Mouse (Mus musculus) cortical plate, adult 2 months (tissue): ENCODE measurements around the gene Sec62.

Experiments used
- CTCF ChIP-seq: fragments of 200-500 bp; IDR thresholded peaks from 2 replicates; pipeline ENCODE4 v1.5.1; 2011; ENCODE audit warnings: mild to moderate bottlenecking, control low read depth, low read length; ENCODE audit not compliant: insufficient read depth; ENCODE audit errors: extremely low read depth
- POLR2A ChIP-seq: fragments of 200-500 bp; IDR thresholded peaks from 2 replicates; pipeline ENCODE4 v1.6.1; 2011; ENCODE audit warnings: mild to moderate bottlenecking, low read length, control low read depth; ENCODE audit not compliant: insufficient read depth; ENCODE audit errors: extremely low read depth

GRCm38 (mm10) chr3:30869995-30870394 lies 77.3 kb downstream of the Sec62 start:
- TF ChIP-seq CTCF (no peak), POLR2A (no peak)
